Mouse (Mus musculus): ENCODE data around the gene Kirrel3. TPM values are rescaled to one million over a fixed set of nuclear protein-coding genes. Genes with fewer than 3 reads are reported as not detected.

The Kirrel3 gene
- total and polyA plus RNA-seq, 2 experiments from 2014 or later: 0.29 to 0.42 TPM

DNA sequence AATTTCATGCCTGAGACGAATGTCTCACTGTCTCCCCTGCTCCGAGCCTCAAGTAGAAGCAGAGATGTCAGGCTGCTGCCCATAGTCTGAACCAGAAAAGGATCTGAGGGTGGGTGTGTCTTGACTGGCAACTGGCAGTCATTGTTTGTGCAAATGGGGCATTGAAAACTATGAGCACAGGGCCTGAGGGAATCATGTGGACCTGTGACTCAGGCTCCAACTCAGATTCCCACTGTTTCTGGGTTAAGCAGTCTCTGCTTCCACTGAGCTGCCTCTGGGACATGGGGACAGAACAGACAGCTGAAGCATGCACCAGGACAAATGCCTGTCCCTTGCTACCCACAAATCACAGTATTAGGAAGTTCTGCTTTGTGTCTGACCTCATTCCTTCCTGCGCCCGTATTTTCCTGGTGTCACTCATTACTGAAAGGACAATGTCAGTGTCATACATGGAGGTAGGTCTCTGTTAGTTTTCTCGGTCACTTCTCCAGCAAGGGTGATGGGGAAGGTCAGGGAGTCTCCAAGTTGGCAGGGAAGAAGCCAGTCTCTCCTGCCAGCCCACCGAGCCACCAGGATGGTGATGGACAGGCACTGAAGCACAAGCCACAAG lies 484.3 kb downstream of the Kirrel3 start:
- no peak for TF ChIP-seq CTCF (IDR thresholded peaks at IDR 0.05; ENCODE audit: low read depth)
- no peak for TF ChIP-seq EP300 (IDR thresholded peaks at IDR 0.05; ENCODE audit: low read depth)
- Histone ChIP-seq H3K4me1 (ENCODE audit: control insufficient read depth, insufficient read depth) (no peaks in the 10 kb centered on the region), H3K4me3 (ENCODE audit: low read depth, low read length) (no peak overlapping the region), H3K27ac (ENCODE audit: low read depth) (no peak overlapping the region), H3K9ac (replicated peaks; ENCODE audit: low read depth, low read length) (no peak overlapping the region), H3K9me3 (replicated peaks; ENCODE audit: control insufficient read depth, low read length) (no peaks in the 10 kb centered on the region), H3K36me3 (replicated peaks; ENCODE audit: control insufficient read depth, insufficient read depth, low read length) (no peaks in the 10 kb centered on the region), H3K27me3 (ENCODE audit: control insufficient read depth, insufficient read depth, low read length) (no peaks in the 10 kb centered on the region), H3K4me2 (ENCODE audit: low read depth, low read length) (no peak overlapping the region)
- WGBS: 72% methylated on average over 6 of the region's 6 CpGs
- ATAC-seq (ENCODE audit: insufficient read depth, low read depth) (no peak), DNase-seq (ENCODE audit: low spot score) (no peak)

DNA sequence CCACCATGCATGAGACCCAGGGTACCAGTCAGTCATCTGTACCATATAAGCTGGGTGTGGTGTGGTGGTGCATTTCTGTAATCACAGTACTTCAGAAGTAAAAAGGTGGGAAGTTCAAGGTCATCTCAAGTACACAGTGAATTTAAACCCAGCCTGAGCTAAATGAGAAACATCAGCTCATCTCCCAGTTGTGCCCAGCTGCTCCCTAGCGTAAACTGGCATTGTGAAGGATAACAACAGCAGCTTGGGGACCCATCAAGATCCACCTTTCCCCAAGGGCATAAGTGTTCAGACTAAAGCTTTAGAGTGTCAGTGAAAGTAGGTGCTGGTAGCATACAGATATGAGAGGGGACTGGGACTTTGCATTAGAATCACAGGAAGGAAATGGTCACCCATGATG lies 488.6 kb downstream of the Kirrel3 start:
- DNase-seq (ENCODE audit: low spot score): no peak
- Histone ChIP-seq H3K27me3 (ENCODE audit: control insufficient read depth, insufficient read depth, low read length) (no peaks in the 10 kb centered on the region), H3K36me3 (replicated peaks; ENCODE audit: control insufficient read depth, insufficient read depth, low read length) (no peaks in the 10 kb centered on the region), H3K4me1 (ENCODE audit: control insufficient read depth, insufficient read depth) (no peaks in the 10 kb centered on the region), H3K9me3 (replicated peaks; ENCODE audit: control insufficient read depth, low read length) (no peaks in the 10 kb centered on the region), H3K4me2 (ENCODE audit: low read depth, low read length) (no peak overlapping the region), H3K27ac (ENCODE audit: low read depth) (no peak overlapping the region), H3K9ac (replicated peaks; ENCODE audit: low read depth, low read length) (no peak overlapping the region), H3K4me3 (ENCODE audit: low read depth, low read length) (no peak overlapping the region)
- no peak for ATAC-seq (ENCODE audit: insufficient read depth, low read depth)
- 93% methylated on average over 1 of the region's 1 CpGs for WGBS
- TF ChIP-seq CTCF (IDR thresholded peaks at IDR 0.05; ENCODE audit: low read depth): no peak
- no peak for TF ChIP-seq EP300 (IDR thresholded peaks at IDR 0.05; ENCODE audit: low read depth)

DNA sequence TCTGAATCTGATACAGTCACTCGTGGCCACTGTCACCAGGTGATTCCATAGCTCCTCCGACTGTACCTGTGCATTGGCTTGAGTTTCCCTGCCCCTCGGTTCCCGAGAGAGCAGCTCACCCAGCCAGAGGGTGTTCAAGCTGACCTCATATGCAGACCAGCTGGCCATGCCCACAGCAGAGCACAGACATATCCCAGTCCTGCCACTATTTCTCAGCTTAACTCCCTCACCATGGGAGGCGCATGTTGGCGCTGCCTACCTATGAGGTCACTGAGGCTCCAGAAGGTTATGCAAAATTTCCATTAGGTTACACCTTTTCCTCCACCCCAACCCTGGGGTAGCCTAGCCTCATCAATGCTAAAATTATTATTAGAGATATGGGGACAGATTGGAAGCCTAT lies 489.6 kb downstream of the Kirrel3 start:
- H3K4me3 ChIP-seq (ENCODE audit: low read depth, low read length): no peak overlapping the region
- no peak for DNase-seq (ENCODE audit: low spot score)
- ATAC-seq (ENCODE audit: insufficient read depth, low read depth): no peak
- WGBS: 86% methylated on average over 6 of the region's 6 CpGs
- no peaks in the 10 kb centered on the region for H3K4me1 ChIP-seq (ENCODE audit: control insufficient read depth, insufficient read depth)
- no peak overlapping the region for H3K27ac ChIP-seq (ENCODE audit: low read depth)
- H3K9ac ChIP-seq (replicated peaks; ENCODE audit: low read depth, low read length): no peak overlapping the region
- H3K36me3 ChIP-seq (replicated peaks; ENCODE audit: control insufficient read depth, insufficient read depth, low read length): no peaks in the 10 kb centered on the region
- H3K27me3 ChIP-seq (ENCODE audit: control insufficient read depth, insufficient read depth, low read length): no peaks in the 10 kb centered on the region
- TF ChIP-seq CTCF (IDR thresholded peaks at IDR 0.05; ENCODE audit: low read depth): no peak
- no peak for TF ChIP-seq EP300 (IDR thresholded peaks at IDR 0.05; ENCODE audit: low read depth)
- no peaks in the 10 kb centered on the region for H3K9me3 ChIP-seq (replicated peaks; ENCODE audit: control insufficient read depth, low read length)
- no peak overlapping the region for H3K4me2 ChIP-seq (ENCODE audit: low read depth, low read length)

DNA sequence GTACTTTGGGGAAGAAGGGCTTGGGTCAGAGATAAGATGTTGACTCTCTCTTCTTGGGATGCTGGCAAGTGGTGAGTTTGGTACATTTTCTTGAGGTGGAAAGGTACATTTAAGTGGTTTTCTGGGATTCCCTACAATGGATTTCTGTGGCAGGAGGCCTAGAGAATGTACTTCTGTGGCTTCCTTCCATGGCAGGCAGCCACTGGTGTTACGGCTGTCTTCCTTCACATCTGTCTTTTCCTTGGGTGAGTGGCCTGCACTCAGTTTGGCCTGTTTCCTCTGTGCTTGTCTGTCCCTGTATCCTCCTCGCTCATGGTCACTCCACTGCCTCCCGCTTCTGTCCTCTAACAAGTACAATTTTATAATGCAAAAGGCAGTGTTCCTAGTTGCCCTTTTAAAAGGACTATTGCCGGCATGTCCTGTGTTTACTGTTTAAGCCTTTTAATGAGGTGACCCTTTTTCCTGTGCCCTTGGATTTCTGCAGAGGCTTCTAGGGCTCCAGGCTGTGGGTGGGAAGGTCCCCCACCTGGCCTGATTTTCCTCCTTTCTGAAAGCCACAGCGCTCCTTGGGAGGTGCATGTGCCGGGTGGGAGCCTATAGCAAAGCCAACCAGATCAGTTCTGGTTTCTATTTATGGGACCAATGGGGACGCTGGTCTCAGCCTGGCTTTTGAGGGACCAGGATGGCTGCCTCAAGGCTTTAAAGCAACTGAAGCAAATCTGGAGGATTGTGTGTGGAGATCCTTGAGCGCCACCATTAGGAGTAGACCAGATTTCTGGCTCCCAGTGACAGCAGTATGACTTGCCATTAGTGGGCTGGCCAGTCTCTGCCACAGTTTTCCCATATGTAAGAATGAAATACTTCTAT lies 491.1 kb downstream of the Kirrel3 start:
- Histone ChIP-seq H3K9me3 (replicated peaks; ENCODE audit: control insufficient read depth, low read length) (no peaks in the 10 kb centered on the region), H3K4me2 (ENCODE audit: low read depth, low read length) (no peak overlapping the region), H3K27me3 (ENCODE audit: control insufficient read depth, insufficient read depth, low read length) (no peaks in the 10 kb centered on the region), H3K36me3 (replicated peaks; ENCODE audit: control insufficient read depth, insufficient read depth, low read length) (no peaks in the 10 kb centered on the region), H3K4me1 (ENCODE audit: control insufficient read depth, insufficient read depth) (no peaks in the 10 kb centered on the region), H3K27ac (ENCODE audit: low read depth) (no peak overlapping the region), H3K9ac (replicated peaks; ENCODE audit: low read depth, low read length) (no peak overlapping the region), H3K4me3 (ENCODE audit: low read depth, low read length) (no peak overlapping the region)
- no peak for DNase-seq (ENCODE audit: low spot score)
- TF ChIP-seq EP300 (IDR thresholded peaks at IDR 0.05; ENCODE audit: low read depth) (no peak), CTCF (IDR thresholded peaks at IDR 0.05; ENCODE audit: low read depth) (no peak)
- ATAC-seq (ENCODE audit: insufficient read depth, low read depth): no peak
- WGBS: 69% methylated on average over 8 of the region's 8 CpGs

DNA sequence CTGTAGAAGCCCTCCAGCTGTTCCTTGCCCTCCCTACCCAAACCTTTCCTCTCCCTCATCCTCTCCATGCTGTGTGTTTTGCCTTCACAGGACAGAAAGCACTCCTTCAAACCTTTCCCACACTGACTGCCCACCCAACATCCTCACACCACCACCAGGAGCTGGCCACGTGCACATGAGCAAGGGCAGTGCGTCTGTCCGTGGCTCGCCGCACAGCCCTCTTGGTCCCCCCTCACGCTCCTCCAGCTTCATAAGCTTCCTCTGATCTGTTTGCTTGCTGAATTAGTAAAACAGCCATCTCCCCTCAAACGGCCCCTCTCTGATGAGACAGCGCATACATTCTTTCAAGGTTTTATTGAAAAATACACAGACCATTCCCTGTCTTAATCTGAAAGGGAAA lies 492.0 kb downstream of the Kirrel3 start:
- WGBS: 79% methylated on average over 8 of the region's 8 CpGs

More for the DNA sequence above, 492.0 kb downstream of the Kirrel3 start:
- Histone ChIP-seq H3K9ac (replicated peaks; ENCODE audit: low read depth, low read length) (no peak overlapping the region), H3K9me3 (replicated peaks; ENCODE audit: control insufficient read depth, low read length) (no peaks in the 10 kb centered on the region), H3K27me3 (ENCODE audit: control insufficient read depth, insufficient read depth, low read length) (no peaks in the 10 kb centered on the region), H3K4me3 (ENCODE audit: low read depth, low read length) (no peak overlapping the region), H3K4me1 (ENCODE audit: control insufficient read depth, insufficient read depth) (no peaks in the 10 kb centered on the region), H3K36me3 (replicated peaks; ENCODE audit: control insufficient read depth, insufficient read depth, low read length) (no peaks in the 10 kb centered on the region), H3K4me2 (ENCODE audit: low read depth, low read length) (no peak overlapping the region), H3K27ac (ENCODE audit: low read depth) (no peak overlapping the region)
- DNase-seq (ENCODE audit: low spot score) (no peak), ATAC-seq (ENCODE audit: insufficient read depth, low read depth) (no peak)
- TF ChIP-seq EP300 (IDR thresholded peaks at IDR 0.05; ENCODE audit: low read depth): no peak
- no peak for TF ChIP-seq CTCF (IDR thresholded peaks at IDR 0.05; ENCODE audit: low read depth)
